Mouse (Mus musculus) lung, postnatal 0 days (tissue): Measurements from ENCODE around the gene Myh13.

ENCODE experiments used
- CTCF ChIP-seq: IDR thresholded peaks from 2 replicates; pipeline ENCODE4 v1.5.1; 2016; ENCODE audit warnings: antibody characterized with exemption, mild to moderate bottlenecking
- EP300 ChIP-seq: IDR thresholded peaks from 2 replicates; pipeline ENCODE4 v1.6.1; 2016; ENCODE audit warnings: antibody characterized with exemption, mild to moderate bottlenecking, control low read depth

DNA sequence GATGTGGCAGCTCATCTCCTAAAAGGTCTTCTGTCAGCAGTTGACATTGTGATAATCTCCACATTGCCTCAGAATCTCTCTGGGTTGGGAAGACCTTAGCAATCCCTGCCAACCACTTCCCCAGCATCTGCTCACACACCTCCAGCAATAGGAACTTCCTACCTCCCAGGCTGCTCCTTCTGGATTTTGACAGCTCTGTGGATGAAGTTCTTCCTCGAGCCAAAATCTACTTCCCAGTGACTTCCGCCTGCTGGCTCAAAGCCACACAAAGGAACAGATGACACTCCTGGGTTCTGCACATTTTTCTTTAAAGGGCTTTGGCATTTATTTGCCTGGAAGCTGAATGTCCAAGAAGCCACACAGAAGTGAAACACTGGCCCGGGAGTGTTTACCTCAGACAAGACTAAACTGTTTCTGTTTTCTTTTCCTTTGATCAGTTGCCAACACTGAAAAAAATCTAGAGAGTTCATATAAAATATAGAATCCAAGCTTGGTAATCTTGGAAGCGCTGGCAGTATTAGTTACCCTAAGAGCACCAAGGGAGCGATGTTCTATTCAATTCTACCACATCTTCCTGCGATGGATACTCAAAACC, 93.0 kb downstream of the Myh13 start:
- no peak for TF ChIP-seq CTCF
- no peak for TF ChIP-seq EP300
